Mouse (Mus musculus) G1E (cell line): ENCODE data around the gene Xylt1.

Experiments
- CTCF ChIP-seq: IDR thresholded peaks from 2 replicates; pipeline ENCODE4 v1.5.1; 2012; ENCODE audit warnings: low read depth, low read length, inconsistent platforms, mixed read lengths
- GATA1 ChIP-seq: IDR thresholded peaks from 2 replicates; pipeline ENCODE4 v1.6.1; 2012; ENCODE audit warnings: borderline replicate concordance, low read length, inconsistent platforms, mixed read lengths
- POLR2AphosphoS5 ChIP-seq: IDR thresholded peaks from 2 replicates; pipeline ENCODE4 v1.6.1; 2012; ENCODE audit warnings: low read depth, low read length, inconsistent platforms; ENCODE audit not compliant: insufficient replicate concordance
- TAL1 ChIP-seq: conservative IDR thresholded peaks from 2 replicates; pipeline ENCODE4 v1.6.1; 2012; ENCODE audit warnings: low read depth, low read length, inconsistent platforms, mixed read lengths

DNA sequence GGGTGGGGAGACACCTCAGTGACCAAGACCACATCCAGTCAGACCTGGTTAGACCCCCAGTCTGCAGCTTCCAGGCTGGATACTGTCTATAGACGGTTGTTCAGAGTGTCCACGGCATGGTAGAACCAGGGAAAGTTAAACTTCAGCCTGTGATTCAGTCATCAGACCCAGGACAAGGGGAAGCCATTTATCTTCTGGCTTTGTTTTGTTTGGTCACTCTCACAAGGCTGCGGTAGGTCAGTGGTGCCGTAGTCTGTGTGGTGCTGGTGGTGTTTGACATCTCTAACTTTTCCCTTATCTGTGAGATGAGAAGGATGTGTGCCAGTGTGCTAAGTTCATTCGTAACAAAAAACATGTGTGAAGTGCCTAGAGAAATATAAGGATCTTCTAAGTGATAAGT, 152.4 kb downstream of the Xylt1 start:
- TF ChIP-seq CTCF (no peak), TAL1 (no peak), GATA1 (no peak), POLR2AphosphoS5 (no peak)
